Mouse (Mus musculus) myocyte (in vitro differentiated cells): ENCODE data around the gene Paqr7. TPM values are rescaled to one million over a fixed set of nuclear protein-coding genes. Genes with fewer than 3 reads are reported as not detected.

Source experiments
- H3K27me3 ChIP-seq: one replicate; pipeline ENCODE4 v1.6.1; 2011; ENCODE audit not compliant: control insufficient read depth, insufficient read depth, insufficient read length
- H3K36me3 ChIP-seq: one replicate; pipeline ENCODE4 v1.6.1; 2011; ENCODE audit not compliant: control insufficient read depth, insufficient read depth
- H3K4me2 ChIP-seq: one replicate; pipeline ENCODE4 v1.6.1; 2011; ENCODE audit warnings: low read depth, control low read depth
- H3K4me3 ChIP-seq: one replicate; pipeline ENCODE4 v1.5.1; 2011; ENCODE audit warnings: mild to moderate bottlenecking, control low read depth, moderate library complexity
- H3K79me2 ChIP-seq: one replicate; pipeline ENCODE4 v1.6.1; 2011; ENCODE audit not compliant: control insufficient read depth, insufficient read depth
- H3ac ChIP-seq: one replicate; pipeline ENCODE4 v1.6.1; 2011; ENCODE audit not compliant: control insufficient read depth, insufficient read length
- CEBPB ChIP-seq: IDR thresholded peaks from 2 replicates; pipeline ENCODE4 v1.6.1; 2011; ENCODE audit warnings: mild to moderate bottlenecking, moderate library complexity; ENCODE audit not compliant: poor library complexity, insufficient read depth, severe bottlenecking
- E2F4 ChIP-seq: IDR thresholded peaks from one replicate; pipeline ENCODE4 v1.6.1; 2011; ENCODE audit warnings: mild to moderate bottlenecking, control low read depth, moderate library complexity; ENCODE audit not compliant: insufficient read depth
- MAX ChIP-seq: IDR thresholded peaks from one replicate; pipeline ENCODE4 v1.6.1; 2011; ENCODE audit warnings: low read depth, mild to moderate bottlenecking, control low read depth
- MYOD1 ChIP-seq, 3 experiments: IDR thresholded peaks; one replicate each; pipeline ENCODE4 v1.6.1; 2011; ENCODE audit warnings: control low read depth in 2 of 3, low read depth in 2 of 3, mild to moderate bottlenecking in 2 of 3, moderate library complexity in 1 of 3; ENCODE audit not compliant: insufficient read length in 2 of 3, control insufficient read depth in 1 of 3
- MYOG ChIP-seq, 3 experiments: IDR thresholded peaks; one replicate each; pipeline ENCODE4 v1.6.1; 2011; ENCODE audit warnings: control low read depth in 2 of 3, low read depth in 2 of 3, mild to moderate bottlenecking in 2 of 3; ENCODE audit not compliant: insufficient read length in 2 of 3, control insufficient read depth in 1 of 3, insufficient read depth in 1 of 3
- POLR2A ChIP-seq: IDR thresholded peaks from one replicate; pipeline ENCODE4 v1.6.1; 2011; ENCODE audit warnings: low read depth, mild to moderate bottlenecking, control low read depth, moderate library complexity; ENCODE audit not compliant: insufficient read length
- POLR2AphosphoS2 ChIP-seq: IDR thresholded peaks from one replicate; pipeline ENCODE4 v1.6.1; 2011; ENCODE audit warnings: low read depth, control low read depth; ENCODE audit not compliant: insufficient read length
- REST ChIP-seq: IDR thresholded peaks from one replicate; pipeline ENCODE4 v1.6.1; 2011; ENCODE audit warnings: mild to moderate bottlenecking, control low read depth, moderate library complexity; ENCODE audit not compliant: insufficient read depth, insufficient read length
- SRF ChIP-seq: IDR thresholded peaks from one replicate; pipeline ENCODE4 v1.6.1; 2011; ENCODE audit warnings: low read depth; ENCODE audit not compliant: control insufficient read depth, insufficient read length
- TCF12 ChIP-seq: IDR thresholded peaks from one replicate; pipeline ENCODE4 v1.6.1; 2011; ENCODE audit warnings: mild to moderate bottlenecking, control low read depth; ENCODE audit not compliant: poor library complexity, insufficient read depth, severe bottlenecking
- TCF3 ChIP-seq: IDR thresholded peaks from one replicate; pipeline ENCODE4 v1.6.1; 2011; ENCODE audit warnings: low read depth, control low read depth; ENCODE audit not compliant: insufficient read length
- USF1 ChIP-seq: IDR thresholded peaks from one replicate; pipeline ENCODE4 v1.6.1; 2011; ENCODE audit warnings: low read depth, mild to moderate bottlenecking, control low read depth, moderate library complexity
- polyA plus RNA-seq: library from polyadenylated mRNA; unstranded; fragments of >200 nt; fragmentation: generic; extraction: Trizol; gene quantifications from one replicate; pipeline ENCODE4 v1.2.1, GENCODE M21; 2012; ENCODE audit warnings: missing spikeins

Gene Paqr7
- polyA plus RNA-seq, 1 experiment: 9.5 TPM

GRCm38 (mm10) chr4:134505303-134505789 is 8.8 kb downstream of the Paqr7 start:
- TF ChIP-seq MAX (no peak), CEBPB (no peak), POLR2AphosphoS2 (no peak), MYOG (IDR thresholded peaks at IDR 0.05; ENCODE audit: control insufficient read depth in 1 of 3, insufficient read depth in 1 of 3, insufficient read length in 2 of 3, low read depth in 2 of 3) (no peak), E2F4 (no peak), TCF3 (no peak), USF1 (no peak), TCF12 (no peak)
- no peak overlapping the region for H3K4me3 ChIP-seq
- no peaks in the 10 kb centered on the region for H3K79me2 ChIP-seq

DNA sequence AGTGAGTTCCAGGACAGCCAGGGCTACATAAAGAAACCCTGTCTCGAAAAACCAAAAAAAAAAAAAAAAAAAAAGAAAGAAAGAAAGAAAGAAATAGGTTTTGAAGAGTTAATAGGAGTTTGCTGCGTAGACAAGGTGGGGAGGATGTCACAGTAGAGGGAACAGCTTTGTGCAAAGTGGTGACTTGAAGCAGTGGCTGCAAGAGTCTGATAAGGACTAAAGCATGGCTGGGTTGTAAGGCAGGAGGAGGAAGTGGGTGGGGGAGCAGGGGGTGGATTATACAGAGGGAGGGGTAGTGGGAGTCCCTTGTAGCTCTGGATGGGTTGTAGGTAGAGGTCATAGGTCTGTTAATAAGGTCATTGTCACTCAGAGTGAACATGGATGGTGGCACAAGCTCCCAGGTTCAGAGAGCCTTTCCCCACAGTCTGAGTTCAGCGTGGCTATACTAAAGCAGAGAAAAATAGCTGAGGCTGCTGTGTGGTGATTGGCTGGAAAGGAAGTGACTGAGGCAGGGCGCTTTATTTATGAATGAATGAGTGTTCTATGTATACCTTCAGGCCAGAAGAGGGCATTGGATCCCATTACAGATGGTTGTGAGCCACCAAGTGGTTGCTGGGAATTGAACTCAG is 9.6 kb downstream of the Paqr7 start:
- H3ac ChIP-seq: no peak overlapping the region
- TF ChIP-seq REST (no peak), TCF12 (no peak), POLR2AphosphoS2 (no peak), E2F4 (no peak), MAX (no peak), MYOG (IDR thresholded peaks at IDR 0.05; ENCODE audit: control insufficient read depth in 1 of 3, insufficient read depth in 1 of 3, insufficient read length in 2 of 3, low read depth in 2 of 3) (no peak), TCF3 (no peak), POLR2A (no peak), USF1 (no peak), CEBPB (no peak), SRF (no peak), MYOD1 (IDR thresholded peaks at IDR 0.05; ENCODE audit: control insufficient read depth in 1 of 3, insufficient read length in 2 of 3, low read depth in 2 of 3) (no peak)
- no peaks in the 10 kb centered on the region for H3K27me3 ChIP-seq
- no peak overlapping the region for H3K4me2 ChIP-seq
- H3K79me2 ChIP-seq: no peaks in the 10 kb centered on the region
- no peaks in the 10 kb centered on the region for H3K36me3 ChIP-seq
- no peak overlapping the region for H3K4me3 ChIP-seq

More at GRCm38 (mm10) chr4:134505303-134505789, 8.8 kb downstream of the Paqr7 start:
- Histone ChIP-seq H3K27me3 (no peaks in the 10 kb centered on the region), H3ac (no peak overlapping the region), H3K4me2 (no peak overlapping the region), H3K36me3 (no peaks in the 10 kb centered on the region)

DNA sequence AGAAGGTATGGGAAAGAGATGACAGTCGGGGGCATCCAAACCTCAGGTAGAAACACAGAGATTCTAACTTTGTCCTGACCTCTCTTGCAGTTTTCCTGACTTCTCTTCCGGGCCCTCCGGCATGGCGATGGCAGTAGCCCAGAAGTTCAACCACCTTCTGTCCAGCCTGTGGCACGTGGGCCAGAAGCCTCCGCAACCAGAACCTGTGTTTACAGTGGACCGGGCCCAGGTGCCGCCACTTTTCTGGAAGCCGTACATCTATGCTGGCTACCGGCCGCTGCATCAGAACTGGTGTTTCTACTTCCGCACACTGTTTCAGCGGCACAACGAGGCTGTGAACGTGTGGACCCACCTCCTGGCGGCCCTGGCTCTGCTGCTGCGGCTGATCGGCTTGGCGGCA is 10.2 kb downstream of the Paqr7 start:
- peaks cover 4% of the 10 kb centered on the region for H3K79me2 ChIP-seq
- H3K36me3 ChIP-seq: no peaks in the 10 kb centered on the region
- H3K4me2 ChIP-seq: no peak overlapping the region
- TF ChIP-seq TCF12 (no peak), REST (no peak), SRF (no peak), CEBPB (no peak), USF1 (no peak), MYOD1 (IDR thresholded peaks at IDR 0.05; ENCODE audit: control insufficient read depth in 1 of 3, insufficient read length in 2 of 3, low read depth in 2 of 3) (no peak), MYOG (IDR thresholded peaks at IDR 0.05; ENCODE audit: control insufficient read depth in 1 of 3, insufficient read depth in 1 of 3, insufficient read length in 2 of 3, low read depth in 2 of 3) (no peak), POLR2AphosphoS2 (no peak), MAX (no peak), TCF3 (no peak), POLR2A (no peak)
- H3ac ChIP-seq: no peak overlapping the region
- H3K27me3 ChIP-seq: no peaks in the 10 kb centered on the region
- H3K4me3 ChIP-seq: no peak overlapping the region

DNA sequence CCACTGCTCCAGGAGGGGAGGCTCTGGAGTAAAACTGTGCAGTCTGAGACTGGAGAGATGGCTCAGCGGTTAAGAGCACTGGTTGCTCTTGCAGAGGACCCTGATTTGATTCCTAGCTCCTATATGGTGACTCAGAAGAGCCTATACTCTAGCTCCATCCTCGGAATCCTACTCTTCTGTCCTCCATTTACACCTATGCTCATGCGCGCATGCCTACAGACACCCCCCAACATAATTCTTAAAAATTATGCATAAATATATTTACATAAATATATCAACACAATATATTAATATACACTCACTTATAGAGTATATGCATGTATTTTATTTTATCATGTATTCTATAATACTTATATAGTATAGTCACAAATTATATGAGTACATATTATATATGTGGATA is 13.9 kb downstream of the Paqr7 start:
- H3K79me2 ChIP-seq: peaks cover 18% of the 10 kb centered on the region
- no peaks in the 10 kb centered on the region for H3K36me3 ChIP-seq
- TF ChIP-seq POLR2AphosphoS2 (no peak), SRF (no peak), MYOG (IDR thresholded peaks at IDR 0.05; ENCODE audit: control insufficient read depth in 1 of 3, insufficient read depth in 1 of 3, insufficient read length in 2 of 3, low read depth in 2 of 3) (no peak), CEBPB (no peak), E2F4 (no peak), TCF3 (no peak), REST (no peak), MYOD1 (IDR thresholded peaks at IDR 0.05; ENCODE audit: control insufficient read depth in 1 of 3, insufficient read length in 2 of 3, low read depth in 2 of 3) (no peak), MAX (no peak), POLR2A (no peak), USF1 (no peak), TCF12 (no peak)
- H3K4me2 ChIP-seq: no peak overlapping the region
- no peaks in the 10 kb centered on the region for H3K27me3 ChIP-seq
- no peak overlapping the region for H3ac ChIP-seq
- peak overlapping the region; percentile 33 for H3K4me3 ChIP-seq
